Mouse (Mus musculus): Measurements from ENCODE around the gene Emg1.

Gene Emg1

DNA sequence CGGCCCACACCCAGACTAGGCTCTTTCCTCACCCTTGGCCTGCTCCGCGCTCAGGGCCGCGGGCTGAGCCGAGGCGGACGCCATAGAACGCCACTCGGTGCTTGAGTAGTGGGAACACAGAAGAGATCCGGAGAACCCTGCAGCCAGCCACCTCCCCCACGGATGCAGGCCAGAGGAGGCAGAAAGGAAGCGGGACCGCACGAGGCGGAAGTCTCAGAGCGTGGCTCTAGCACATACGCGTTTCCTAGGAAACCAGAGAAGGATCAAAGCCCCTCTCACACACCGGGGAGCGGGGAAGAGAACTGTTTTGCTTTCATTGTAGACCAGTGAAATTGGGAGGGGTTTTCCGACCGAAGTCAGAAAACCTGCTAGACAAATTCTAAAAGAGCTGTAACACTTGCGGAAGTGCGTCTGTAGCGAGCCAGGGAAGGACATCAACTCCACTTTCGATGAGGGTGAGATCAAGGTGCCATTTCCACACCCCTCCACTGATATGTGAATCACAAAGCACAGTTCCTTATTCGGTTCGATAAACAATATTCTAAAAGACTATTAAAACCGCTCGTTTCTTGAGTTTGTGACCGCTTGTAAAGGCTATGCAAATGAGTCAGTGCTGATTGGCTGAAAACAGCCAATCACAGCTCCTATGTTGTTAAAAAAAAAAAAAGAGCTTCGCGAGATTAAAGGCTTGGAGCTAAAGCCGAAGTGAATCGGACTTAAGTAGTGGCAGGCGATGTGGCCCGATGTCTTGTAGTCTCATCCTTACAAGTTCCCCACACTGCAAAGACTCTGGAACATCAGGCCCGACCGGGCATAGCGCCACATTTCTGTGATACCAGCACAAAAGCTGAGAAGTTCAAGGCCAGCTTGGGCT, 29.1 kb upstream of the Emg1 start, which contains the start of gene Grcc10:
Gene Grcc10 (minus strand): TSS at position 487 of the 874 bp plus-strand sequence.
- peak; percentile 89 for DNase-seq

DNA sequence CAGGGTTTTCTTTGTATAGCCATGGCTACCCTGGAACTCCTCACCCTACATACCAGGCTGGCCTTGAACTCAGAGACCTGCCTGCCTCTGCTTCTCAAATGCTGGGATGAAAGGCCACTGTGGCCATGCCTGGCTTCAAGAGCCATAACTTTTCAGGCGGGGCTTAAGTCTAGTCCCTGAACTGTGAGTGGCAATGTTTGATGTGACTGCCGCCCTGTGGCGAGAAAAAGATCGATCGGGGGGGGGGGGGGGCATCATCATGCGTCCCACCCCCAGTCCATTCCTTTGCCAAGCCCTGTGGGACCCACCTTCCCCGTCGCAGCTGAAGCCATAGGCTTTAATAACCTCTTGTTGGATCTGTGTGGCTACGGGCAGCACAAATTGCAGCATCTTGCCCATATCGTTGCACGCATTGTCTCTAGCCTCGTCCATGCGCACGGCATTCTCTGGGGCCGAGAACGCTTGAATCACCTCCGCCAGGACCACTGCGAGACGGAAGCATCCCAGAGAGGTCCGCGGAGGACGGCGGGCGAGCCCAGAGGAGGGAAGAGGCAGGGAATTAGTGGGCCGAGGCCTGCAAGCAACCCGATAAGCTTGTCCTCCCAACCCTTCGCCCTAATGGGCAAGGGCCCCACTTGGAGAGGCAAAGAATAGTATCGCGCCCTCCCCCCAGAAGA, 28.4 kb upstream of the Emg1 start:
- DNase-seq = no peak

DNA sequence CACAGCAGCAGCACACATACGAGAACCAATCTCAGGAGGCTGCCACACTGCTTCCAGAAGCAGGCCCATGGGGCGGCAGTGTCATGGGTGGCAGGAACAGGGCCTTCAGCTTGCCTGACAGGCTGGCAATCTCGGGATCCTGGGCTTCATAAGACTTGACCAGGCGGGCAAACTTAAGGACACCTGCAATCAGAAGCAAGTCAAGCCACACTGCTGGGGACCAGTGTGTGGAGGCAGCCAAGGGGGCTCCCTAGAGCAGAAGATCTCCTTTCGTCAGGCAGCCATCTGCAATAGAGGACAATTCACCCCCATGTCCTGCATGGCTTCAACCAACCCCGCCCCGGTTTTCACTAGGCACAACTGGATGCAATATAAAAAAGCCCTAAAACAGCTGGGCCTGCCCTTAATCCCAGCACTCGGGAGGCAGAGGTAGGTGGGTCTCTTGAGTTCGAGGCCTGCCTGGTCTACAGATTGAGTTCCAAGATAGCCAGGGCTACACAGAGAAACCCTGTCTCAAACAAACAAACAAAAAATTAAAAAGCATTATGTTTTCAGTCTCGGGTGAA, 27.3 kb upstream of the Emg1 start:
- no peak for DNase-seq

DNA sequence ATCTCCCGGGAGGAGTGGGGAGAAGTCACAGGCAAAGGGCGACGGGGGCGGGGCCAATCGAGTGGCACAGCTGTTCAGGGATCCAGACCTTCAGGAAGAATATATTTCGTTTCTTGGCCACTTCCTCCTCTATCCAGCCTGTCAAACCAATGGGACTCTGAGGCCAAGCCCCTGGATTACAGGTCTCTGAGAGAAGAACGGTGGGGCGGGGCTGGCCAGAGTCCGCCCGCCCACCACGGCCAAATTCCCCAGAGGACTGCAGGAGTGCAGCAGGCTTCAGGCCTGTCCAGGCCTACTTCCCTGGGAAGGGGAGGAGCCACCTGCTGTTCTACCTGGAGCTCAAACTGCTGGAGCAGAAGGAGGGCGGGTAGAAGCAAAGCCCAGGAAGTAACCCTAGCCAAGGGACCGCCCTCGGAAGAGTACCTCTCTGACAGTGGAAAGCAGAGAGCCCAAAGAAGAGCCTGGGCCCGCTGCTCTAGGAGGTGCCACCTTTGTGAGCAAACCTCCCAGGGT, 26.6 kb upstream of the Emg1 start, which contains the start of gene Ptpn6:
Gene Ptpn6 (minus strand): TSS at position 204 of the 513 bp plus-strand sequence.
- no peak for DNase-seq

DNA sequence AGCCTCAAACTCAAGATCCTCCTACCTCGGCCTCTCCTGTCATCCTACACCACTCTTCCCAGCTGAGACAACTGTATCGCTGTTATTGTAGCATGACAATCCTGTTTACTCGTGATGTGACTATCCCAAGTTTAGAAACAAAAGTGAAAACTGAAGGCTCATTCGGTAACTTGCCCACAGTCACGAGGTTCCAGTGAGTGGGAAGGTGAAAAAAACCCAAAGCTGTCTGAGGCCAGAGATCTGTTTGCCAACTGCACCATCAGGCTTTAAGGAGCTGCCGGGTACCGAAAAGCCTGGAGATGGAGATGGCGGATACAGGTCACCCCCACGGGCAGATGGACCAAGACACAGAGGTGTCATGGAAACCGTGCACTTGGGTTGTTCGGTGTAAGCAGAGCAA, 25.1 kb upstream of the Emg1 start:
- no peak for DNase-seq

DNA sequence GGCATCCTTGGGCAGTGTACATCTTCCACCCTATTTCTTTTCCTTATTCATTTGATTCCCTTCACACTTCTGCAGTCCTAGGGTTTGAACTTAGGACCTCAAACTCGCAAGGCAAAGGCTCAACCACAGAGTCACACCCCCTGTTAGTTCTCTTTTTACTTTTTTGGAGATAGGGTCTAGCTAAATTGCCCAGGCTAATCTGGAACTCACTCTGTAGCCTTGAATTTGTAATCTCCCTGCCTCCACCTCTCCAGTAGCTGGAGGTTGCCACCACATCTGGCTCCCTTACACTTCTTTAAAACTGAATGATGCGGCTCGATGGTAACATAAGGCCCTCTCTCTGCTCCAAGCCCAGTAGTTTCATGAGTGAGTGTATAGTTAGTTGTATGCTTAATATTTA, 22.4 kb upstream of the Emg1 start:
- DNase-seq = no peak

DNA sequence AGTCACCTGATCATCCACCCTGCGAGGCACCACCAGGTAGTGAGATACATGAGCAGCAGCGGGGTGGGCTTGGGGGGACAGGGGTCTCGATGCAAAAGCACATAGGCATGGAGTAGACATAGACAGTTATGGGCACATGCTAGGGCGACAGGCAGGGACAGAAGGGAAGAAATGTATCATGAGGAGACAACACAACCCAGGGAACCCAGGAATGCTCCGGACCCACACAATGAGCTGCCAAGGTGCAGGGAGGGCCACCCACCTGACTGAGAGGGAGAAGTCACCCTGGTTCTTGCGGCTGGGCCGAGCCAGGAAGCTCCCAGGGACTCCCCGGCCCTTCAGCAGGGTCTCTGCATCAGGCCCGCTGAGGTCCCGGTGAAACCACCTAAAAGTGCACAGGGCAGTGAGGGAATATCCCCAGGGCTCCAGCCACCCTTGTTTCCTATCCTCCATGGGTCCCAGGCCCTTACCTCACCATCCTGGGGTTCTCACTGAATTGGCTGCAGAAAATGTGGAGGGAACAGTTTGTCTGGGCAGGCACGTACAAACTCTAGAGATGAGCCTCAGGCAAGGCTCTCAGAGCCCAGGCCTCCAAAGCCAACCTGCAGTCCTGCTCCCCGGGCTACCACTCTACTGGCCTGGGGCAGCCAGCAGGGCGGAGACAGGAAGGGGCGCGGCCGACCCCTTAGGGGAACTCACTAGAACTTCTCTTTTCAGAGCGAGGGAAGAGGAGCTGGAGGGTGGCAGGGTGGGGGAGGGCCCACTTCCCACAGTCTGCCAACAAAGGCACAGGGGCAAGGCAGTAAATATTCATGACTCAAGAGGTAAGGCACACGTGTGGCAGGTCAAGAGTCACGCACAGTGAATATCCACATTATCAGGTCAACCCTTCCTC, 20.7 kb upstream of the Emg1 start:
- no peak for DNase-seq

DNA sequence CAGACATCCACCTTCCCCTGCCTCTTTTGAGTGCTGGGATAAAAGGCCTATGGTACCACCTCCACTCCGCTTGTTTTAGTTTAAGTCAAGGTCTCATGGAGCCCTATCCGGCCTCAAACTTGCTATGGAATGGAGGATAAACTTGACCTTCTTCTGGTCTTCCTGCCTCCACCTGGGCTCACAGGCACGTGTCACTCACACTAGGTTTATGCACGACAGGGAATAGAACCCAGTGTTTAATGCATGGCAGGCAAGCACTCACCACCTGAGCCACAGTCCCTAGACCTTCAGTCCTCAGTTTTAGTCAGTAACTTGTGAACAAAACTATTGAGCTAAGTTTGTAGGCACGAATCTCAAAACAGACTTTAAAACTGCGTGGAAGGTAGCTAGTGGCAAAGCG, 19.1 kb upstream of the Emg1 start:
- no peak for DNase-seq

DNA sequence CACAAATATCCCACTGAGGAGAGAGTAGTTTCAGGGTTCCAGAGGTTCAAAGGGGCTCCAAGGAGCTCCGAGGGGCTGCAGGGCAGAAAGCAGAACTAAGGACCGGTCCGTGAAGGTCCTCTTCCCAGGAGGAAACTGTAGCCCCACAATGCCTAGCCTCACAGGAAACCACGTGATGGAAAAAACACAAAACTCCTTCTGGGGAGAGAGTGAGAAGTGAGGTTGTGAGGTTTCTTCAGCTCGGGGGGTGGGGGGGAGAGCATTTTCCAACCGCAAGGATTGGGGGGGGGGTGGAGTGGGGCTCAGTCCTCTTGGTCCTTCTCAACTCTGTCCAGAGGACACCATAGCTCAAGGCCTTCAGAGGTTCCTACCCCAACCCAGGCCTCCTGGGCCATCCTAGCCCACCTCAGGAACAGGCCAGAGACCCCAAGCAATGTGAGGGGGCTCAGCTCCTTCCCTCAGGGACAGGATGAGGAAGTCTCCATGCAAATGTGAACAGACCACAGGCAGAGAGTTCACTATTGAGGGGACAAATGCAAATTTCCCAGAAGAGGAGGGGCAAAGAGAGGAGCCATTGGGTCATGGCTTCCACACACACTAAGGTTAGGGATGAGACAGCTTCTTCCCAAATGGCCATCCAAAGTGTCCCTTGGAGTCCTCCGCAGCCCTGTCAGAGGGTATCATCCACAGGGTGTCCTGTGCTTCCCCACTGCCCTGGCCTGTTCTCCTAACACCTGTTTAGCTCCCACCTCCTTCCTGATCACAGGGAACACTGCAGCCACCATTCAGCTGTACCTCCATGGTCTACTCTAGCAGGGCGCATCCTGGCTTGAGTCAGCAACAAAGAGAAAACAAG, 18.1 kb upstream of the Emg1 start:
- DNase-seq = no peak

DNA sequence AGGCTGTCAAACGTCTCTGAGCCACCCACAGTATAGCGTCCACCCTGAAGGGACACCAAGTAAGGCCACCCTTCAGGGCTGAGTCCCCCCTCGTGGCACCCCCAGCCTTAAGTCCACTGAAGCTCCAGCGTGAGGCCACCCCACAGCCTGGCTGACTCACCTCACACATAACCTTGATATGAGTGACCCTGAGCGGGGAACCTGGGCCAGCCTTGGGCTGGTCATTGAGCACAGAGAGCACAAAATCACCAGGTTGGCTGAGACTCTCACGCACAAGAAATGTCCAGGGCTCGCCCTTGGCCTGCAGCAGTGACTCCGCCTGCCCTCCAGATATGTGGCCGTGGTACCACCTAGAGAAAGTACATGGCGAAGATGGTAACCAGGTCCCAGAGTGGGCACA, 16.6 kb upstream of the Emg1 start:
- DNase-seq = no peak

DNA sequence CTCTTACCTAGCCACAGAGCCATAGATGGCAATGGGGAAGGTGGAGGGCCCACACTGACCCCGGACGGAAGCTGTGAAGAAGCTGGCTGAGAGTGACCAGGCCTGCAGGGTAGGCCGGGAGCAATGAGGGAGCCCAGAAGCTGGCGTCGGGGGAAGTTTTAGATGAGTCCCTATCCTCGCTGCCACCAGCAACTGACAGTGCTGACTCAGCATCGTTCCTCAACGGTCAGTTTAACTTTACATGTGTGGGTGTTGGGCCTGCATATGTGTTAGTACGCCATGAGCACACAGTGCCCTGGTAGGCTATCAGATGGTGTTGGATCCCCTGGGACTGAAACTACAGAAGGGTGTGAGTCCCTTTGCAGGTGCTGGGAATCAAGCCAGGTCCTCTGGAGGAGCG, 12.5 kb upstream of the Emg1 start:
- no peak for DNase-seq

DNA sequence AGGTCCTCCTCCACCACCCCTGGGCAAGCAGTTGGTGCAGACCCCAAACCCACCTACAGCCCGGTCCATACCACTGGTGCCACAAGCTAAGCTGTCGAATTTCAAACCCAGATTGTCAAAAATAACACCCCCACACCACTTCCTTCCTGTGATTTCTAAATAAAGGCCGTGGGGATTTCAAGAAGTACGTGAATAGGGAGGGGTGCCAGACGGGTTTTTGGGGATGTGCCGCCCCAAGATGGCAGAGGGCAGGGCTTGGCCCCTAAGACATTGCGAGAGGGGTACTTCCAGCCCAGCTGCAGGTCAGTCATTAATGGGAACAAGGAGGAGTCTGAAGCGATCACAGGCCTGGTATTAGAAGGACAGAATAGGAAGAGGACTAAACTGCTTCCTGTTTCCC, 11.6 kb upstream of the Emg1 start:
- DNase-seq = no peak

DNA sequence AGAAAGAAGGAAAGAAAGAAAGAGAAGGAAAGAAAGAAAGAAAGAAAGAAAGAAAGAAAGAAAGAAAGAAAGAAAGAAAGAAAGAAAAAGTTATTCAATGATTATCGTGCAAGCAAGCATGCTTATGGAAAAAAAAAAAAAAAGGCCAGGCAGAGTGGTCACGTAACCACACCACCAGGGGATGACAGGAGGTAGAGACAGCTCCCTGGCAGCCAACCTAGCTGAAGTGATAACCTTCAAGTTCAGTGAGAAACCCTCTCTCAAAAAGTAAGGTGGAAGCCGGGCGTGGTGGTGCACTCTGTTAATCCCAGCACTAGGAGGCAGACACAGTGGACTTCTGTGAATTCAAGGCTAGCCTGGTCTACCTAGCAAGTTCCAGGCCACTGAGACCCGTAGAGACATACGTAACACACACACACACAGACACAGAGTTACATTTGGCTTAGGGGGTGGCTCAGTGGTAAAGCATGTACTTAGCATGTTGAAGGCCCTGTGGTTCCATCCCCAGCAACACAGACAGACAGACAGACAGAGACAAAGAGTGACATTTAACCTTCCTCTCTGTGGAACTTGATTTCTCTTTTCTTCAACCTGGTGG, 11.0 kb upstream of the Emg1 start:
- DNase-seq = no peak

DNA sequence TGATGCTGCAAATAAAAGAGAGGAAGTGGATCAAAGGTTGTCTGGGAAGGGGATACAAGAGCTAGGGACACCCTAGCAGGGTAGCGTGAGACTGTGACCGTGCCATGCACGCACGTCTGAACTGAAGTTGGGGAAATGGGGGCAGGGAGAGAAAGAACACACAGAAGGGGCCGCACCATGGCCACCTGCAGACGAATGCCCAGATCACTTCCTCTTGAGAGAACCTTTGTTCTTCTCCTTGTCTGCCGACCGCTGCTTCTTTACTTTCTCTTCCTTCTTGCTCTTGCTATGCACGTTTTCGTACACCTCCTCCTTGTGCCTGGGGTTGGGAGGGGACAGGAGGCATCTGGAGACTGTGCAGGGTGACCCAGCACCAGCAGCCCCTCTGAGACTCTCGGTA, 8.9 kb upstream of the Emg1 start:
- no peak for DNase-seq

DNA sequence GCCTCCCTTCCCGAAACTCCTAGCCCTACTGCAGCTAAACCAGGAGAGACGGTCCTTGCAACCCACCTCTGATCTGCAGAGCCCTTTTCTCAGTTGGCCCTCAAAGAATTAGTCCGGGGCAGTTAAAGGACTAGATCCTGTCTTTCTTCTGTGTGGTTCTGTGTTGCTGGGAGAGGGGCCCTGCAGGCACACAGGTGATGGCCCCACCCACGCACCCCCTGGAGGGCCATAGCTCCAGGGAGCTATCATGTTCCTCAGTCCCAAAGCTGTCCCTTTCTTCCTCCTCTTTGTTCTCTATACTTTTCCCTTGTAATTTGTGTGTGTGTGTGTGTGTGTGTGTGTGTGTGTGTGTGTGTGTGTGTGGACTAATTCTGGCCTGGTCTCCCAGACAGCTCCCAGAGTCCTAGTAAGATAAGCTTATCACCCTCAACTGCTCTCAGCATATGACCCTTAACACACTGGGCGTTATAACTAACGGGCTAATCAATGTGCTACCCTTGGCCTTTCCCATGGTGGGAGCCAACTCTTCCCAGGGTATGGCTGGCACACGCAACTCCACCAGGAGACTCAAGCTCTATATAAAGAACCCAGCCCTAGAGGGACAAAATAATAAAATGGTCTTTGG, 7.5 kb upstream of the Emg1 start:
- DNase-seq = no peak

DNA sequence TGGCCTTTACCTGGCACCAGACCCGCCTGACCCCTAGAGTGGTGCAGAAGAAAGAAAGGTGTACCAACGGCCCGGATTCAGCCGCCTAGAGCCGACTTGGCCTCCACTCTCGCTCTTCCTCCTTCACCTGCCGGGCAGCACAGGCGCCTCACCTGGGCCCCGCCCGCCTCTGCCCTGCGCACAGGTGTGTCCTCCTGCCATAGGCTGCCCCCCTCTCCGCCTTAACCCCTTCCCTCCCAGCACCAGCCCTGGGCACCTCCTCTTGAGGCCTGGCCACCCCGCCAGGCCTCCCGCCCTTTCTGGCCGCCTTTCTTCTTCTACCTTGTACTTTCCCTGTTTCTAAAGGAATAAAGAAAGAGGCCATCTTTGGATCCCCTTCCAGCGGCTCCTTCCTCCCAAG, 6.7 kb upstream of the Emg1 start:
- no peak for DNase-seq

DNA sequence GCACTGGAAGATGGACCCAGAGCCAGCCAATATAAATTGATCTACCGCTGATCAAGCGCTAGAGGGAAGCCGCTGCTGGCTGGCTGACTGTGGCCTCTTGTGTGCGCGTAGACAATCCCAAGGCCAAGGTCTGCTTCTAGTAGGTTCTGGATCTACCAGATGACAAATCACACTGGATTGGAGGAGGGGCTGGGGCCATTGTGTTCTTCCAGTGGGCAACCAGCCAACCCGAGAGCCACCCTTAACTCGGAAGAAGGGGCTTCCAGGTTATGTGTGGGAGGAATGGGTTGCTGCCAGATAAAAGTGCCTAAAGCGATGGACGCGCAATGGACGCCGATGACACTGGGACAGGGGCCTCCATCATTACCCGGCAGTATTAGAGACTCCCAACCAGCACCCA, 6.0 kb upstream of the Emg1 start:
- no peak for DNase-seq

DNA sequence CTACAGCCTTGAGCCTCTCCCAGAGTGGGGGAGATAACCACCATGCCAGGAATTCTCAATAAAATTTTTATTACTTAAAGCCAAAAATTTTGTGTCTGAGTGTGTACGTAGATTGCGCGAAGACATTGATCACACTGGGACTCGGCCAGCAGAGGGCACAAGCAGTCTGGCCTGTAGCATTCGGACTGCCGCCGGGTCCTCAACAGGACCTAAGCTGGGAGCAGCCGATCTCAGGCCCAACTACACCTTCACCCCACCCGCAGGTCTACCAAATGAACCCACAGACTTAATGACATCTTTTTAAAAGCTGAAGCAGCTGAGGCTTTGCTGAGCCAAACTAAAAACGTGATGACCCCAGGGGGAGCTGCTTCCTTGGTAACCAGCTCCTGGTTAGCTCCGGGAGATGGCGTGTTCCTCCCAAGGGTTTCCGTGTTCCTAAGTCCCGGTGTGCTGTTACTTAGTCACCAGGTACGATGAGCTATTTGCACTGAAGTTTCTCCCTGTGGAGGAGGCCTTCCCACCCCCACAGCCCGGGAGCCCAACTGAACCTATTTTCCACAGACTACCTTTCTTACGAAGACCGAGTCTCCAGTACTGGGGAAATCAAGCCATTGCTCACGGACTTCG, 5.0 kb upstream of the Emg1 start:
- no peak for DNase-seq

DNA sequence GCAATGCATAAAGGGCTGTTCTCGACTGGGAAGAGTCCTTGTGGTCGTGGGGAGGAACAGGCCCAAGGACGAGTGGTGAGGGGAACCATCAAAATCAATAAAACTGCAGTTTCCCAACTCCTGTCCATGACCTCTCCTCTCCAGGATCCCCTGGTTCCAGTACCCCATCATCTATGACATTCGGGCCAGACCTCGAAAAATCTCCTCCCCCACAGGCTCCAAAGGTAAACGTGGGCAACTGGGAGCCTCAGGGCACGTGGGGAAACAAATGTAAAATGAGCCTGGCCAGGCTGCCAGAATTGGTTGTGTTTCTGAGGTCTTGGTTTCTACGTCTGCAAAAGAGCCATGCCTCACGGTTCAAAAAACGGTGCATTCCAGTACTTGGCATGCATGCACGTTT, 940 bp upstream of the Emg1 start:
- DNase-seq = no peak

DNA sequence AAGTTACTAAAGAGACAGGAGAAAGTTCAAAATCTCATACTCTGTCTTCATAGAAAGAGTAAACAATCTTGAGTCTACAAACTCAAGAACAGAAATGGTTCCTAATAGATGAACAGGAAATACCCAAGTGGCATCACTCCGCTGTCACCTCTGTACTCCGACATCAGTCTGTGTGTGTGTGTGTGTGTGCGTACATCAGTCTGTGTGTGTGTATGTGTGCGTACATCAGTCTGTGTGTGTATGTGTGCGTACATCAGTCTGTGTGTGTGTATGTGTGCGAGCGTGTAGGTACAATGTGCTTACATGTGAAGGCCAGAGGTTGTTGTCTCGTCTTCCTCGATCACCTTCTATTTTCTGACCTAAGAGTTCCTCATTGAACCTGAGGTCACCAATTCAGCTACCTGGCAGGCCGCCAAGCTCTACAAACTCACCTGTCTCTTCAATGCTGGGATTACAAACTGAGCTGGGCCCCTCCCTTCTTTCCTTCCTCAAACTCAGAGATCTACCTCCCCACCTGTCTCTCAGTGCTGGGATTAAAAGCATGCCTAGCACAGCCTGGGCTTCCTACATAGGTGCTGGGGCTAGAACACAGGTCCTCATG, 3.6 kb downstream of the Emg1 start:
- DNase-seq = no peak

All from right cerebral cortex, postnatal 25 days (tissue).